Mouse (Mus musculus): ENCODE measurements around the gene Zfp58.

DNA sequence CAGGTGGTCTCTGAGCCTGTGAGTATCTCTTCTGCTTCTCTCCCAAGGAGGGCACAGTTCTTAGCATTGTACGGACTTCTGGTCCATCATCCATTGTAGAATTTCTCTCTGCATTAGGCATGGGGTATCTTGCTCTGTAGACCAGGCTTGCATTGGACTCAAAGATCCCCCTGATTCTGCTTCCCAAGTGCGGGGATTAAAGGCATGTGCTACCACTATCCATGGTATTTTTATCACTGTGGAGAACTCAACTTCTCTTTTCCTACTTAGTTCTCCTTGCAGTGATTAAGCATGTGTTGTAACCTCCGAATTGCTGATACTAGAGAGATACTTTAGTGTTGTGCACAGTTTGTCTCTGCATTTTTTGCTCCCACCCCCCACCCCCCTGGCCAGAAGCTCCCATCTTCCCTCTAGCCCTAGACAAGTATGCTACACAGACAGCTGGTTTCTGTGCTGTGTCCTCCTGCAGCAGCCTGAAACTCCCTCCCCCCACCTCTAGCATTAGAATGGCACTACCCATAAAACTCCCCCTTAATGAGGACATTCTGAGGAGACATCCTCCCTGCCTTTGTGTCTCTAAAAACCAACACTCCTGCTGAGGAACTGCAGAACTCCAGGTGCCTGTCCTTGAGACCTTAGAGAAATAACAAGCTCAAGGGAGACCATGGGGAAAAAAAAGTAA lies 26.8 kb upstream of the Zfp58 start:
- TF ChIP-seq POLR2A (IDR thresholded peaks at IDR 0.05; ENCODE audit: borderline replicate concordance, low read depth, low read length) (no peak), CTCF (IDR thresholded peaks at IDR 0.05; ENCODE audit: low read depth, low read length) (no peak)
